Mouse (Mus musculus): Measurements from ENCODE around the gene Psg16. TPM values are rescaled to one million over a fixed set of nuclear protein-coding genes. Genes with fewer than 3 reads are reported as not detected.

Gene Psg16
- total and polyA plus RNA-seq, 3 experiments, result 0.23 to 0.67 TPM; not detected in 1

GRCm38 (mm10) chr7:17055287-17055946 lies 18.4 kb upstream of the Psg16 start:
- H3K27me3 ChIP-seq (ENCODE audit: control insufficient read depth in 1 of 2, insufficient read depth in 2 of 2, low read length in 2 of 2), result no peaks in the 10 kb centered on the region
- peaks cover 0 to 24% of the 10 kb centered on the region in 2 experiments; a peak in 3 of 4 replicates for H3K36me3 ChIP-seq (ENCODE audit: control insufficient read depth in 1 of 2, insufficient read depth in 2 of 2, low read length in 2 of 2)
- peak overlapping the region; percentile 20 to 70; a peak in 3 of 4 replicates for H3K4me3 ChIP-seq (ENCODE audit: control insufficient read depth in 1 of 2, insufficient read depth in 1 of 2, low read depth in 2 of 2, low read length in 2 of 2)
- H3K9ac ChIP-seq (ENCODE audit: control insufficient read depth, low read depth, low read length, poor library complexity, severe bottlenecking), result peak overlapping the region; percentile 11; the same call in 1 of the 2 replicates
- H3K4me1 ChIP-seq (ENCODE audit: control insufficient read depth in 1 of 2, insufficient read depth in 2 of 2, low read length in 2 of 2), result peaks cover 8 to 28% of the 10 kb centered on the region in 2 experiments
- no peak overlapping the region for H3K27ac ChIP-seq (ENCODE audit: control insufficient read depth, low read depth, low read length)
- no peak for TF ChIP-seq POLR2AphosphoS5 (IDR thresholded peaks at IDR 0.05; ENCODE audit: borderline replicate concordance, low read depth, low read length)
- TF ChIP-seq UBTF (IDR thresholded peaks at IDR 0.05; ENCODE audit: borderline replicate concordance, insufficient read depth, low read depth, low read length), result no peak
- peaks cover 9% of the 10 kb centered on the region; the same call in 1 of the 2 replicates for H3K79me2 ChIP-seq (ENCODE audit: control insufficient read depth, insufficient read depth, low read length, poor library complexity)
- no peaks in the 10 kb centered on the region for H3K9me3 ChIP-seq (replicated peaks; ENCODE audit: insufficient read depth, low read length)
- DNase-seq (ENCODE audit: low read depth, low spot score), result no peak

GRCm38 (mm10) chr7:17056081-17056581 lies 17.7 kb upstream of the Psg16 start:
- H3K79me2 ChIP-seq (ENCODE audit: control insufficient read depth, insufficient read depth, low read length, poor library complexity), result peaks cover 9% of the 10 kb centered on the region; the same call in 1 of the 2 replicates
- H3K36me3 ChIP-seq (ENCODE audit: control insufficient read depth in 1 of 2, insufficient read depth in 2 of 2, low read length in 2 of 2), result peaks cover 0 to 24% of the 10 kb centered on the region in 2 experiments; a peak in 3 of 4 replicates
- no peaks in the 10 kb centered on the region for H3K9me3 ChIP-seq (replicated peaks; ENCODE audit: insufficient read depth, low read length)
- H3K27ac ChIP-seq (ENCODE audit: control insufficient read depth, low read depth, low read length), result peak overlapping the region; percentile 99
- H3K27me3 ChIP-seq (ENCODE audit: control insufficient read depth in 1 of 2, insufficient read depth in 2 of 2, low read length in 2 of 2), result no peaks in the 10 kb centered on the region
- H3K4me1 ChIP-seq (ENCODE audit: control insufficient read depth in 1 of 2, insufficient read depth in 2 of 2, low read length in 2 of 2), result peaks cover 8 to 32% of the 10 kb centered on the region in 2 experiments
- peak overlapping the region; percentile 92 for H3K9ac ChIP-seq (ENCODE audit: control insufficient read depth, low read depth, low read length, poor library complexity, severe bottlenecking)
- peak; percentile 96 for DNase-seq (ENCODE audit: low read depth, low spot score)
- H3K4me3 ChIP-seq (ENCODE audit: control insufficient read depth in 1 of 2, insufficient read depth in 1 of 2, low read depth in 2 of 2, low read length in 2 of 2), result peak overlapping the region; percentile 55 to 70
- TF ChIP-seq MEF2A (IDR thresholded peaks at IDR 0.05; ENCODE audit: extremely low read depth, insufficient replicate concordance, low read depth, low read length, poor library complexity, severe bottlenecking), result no peak
- no peak for TF ChIP-seq ZNF384 (IDR thresholded peaks at IDR 0.05; ENCODE audit: low read depth, low read length)
- no peak for TF ChIP-seq ZC3H11A (IDR thresholded peaks at IDR 0.05; ENCODE audit: low read depth, low read length)
- peak; percentile 82 for TF ChIP-seq NRF1 (IDR thresholded peaks at IDR 0.05; ENCODE audit: insufficient read depth, low read depth, low read length, poor library complexity, severe bottlenecking)
- no peak for TF ChIP-seq USF2 (IDR thresholded peaks at IDR 0.05; ENCODE audit: borderline replicate concordance in 1 of 2, insufficient read depth in 1 of 2, low read depth in 1 of 2, low read length in 2 of 2)
- peak; percentile 73; the same call in 1 of the 2 replicates for TF ChIP-seq BHLHE40 (IDR thresholded peaks at IDR 0.05; ENCODE audit: borderline replicate concordance, low read depth, low read length)
- TF ChIP-seq POLR2A (IDR thresholded peaks at IDR 0.05; ENCODE audit: control insufficient read depth in 1 of 2, insufficient read depth in 1 of 2, low read depth in 1 of 2, low read length in 2 of 2, poor library complexity in 1 of 2), result peak; percentile 40 to 61; a peak in 2 of 4 replicates
- no peak for TF ChIP-seq SMC3 (IDR thresholded peaks at IDR 0.05; ENCODE audit: low read depth, low read length)
- no peak for TF ChIP-seq CTCF (IDR thresholded peaks at IDR 0.05 in 2 of 3, conservative IDR thresholded peaks at IDR 0.05 in 1 of 3; ENCODE audit: control insufficient read depth in 1 of 3, insufficient read depth in 1 of 3, low read depth in 2 of 3, low read length in 3 of 3, poor library complexity in 1 of 3, severe bottlenecking in 1 of 3)
- no peak for TF ChIP-seq MYB (IDR thresholded peaks at IDR 0.05; ENCODE audit: low read depth, low read length)
- TF ChIP-seq MXI1 (IDR thresholded peaks at IDR 0.05; ENCODE audit: low read depth, low read length), result peak; percentile 73
- TF ChIP-seq MAX (IDR thresholded peaks at IDR 0.05; ENCODE audit: low read length), result peak; percentile 54; the same call in 1 of the 2 replicates
- TF ChIP-seq POLR2AphosphoS5 (IDR thresholded peaks at IDR 0.05; ENCODE audit: borderline replicate concordance, low read depth, low read length), result no peak
- no peak; the same call in 1 of the 2 replicates for TF ChIP-seq MYC (IDR thresholded peaks at IDR 0.05; ENCODE audit: low read depth, low read length)
- peak; percentile 42; the same call in 1 of the 2 replicates for TF ChIP-seq HCFC1 (IDR thresholded peaks at IDR 0.05; ENCODE audit: low read depth, low read length)
- TF ChIP-seq TAL1 (IDR thresholded peaks at IDR 0.05; ENCODE audit: low read length), result no peak
